Mouse (Mus musculus) midbrain, embryonic 13.5 days (tissue): ENCODE results near the gene Arvcf. TPM values are rescaled to one million over a fixed set of nuclear protein-coding genes. Genes with fewer than 3 reads are reported as not detected.
A peak's percentile ranks its signal among the peaks of the same experiment; 100 is the strongest.

ENCODE experiments used
- ATAC-seq: fragments of 200-750 bp; cut with Nextera tagmentation; 2 replicates; pipeline ENCODE4 v1.8.0; 2017; ENCODE audit warnings: mild to moderate bottlenecking, moderate TSS enrichment, moderate library complexity
- H3K27ac ChIP-seq: fragments of 300-500 bp; sonication (generic); 2 replicates; pipeline ENCODE4 v1.5.1; 2015; ENCODE audit warnings: inconsistent platforms, mild to moderate bottlenecking, moderate library complexity
- H3K27me3 ChIP-seq: fragments of 300-500 bp; sonication (generic); 2 replicates; pipeline ENCODE4 v1.6.1; 2015; ENCODE audit warnings: mild to moderate bottlenecking, inconsistent platforms
- H3K36me3 ChIP-seq: fragments of 300-500 bp; sonication (generic); 2 replicates; pipeline ENCODE4 v1.6.1; 2015; ENCODE audit warnings: mild to moderate bottlenecking, inconsistent platforms
- H3K4me1 ChIP-seq: fragments of 300-500 bp; sonication (generic); replicated peaks from 2 replicates; pipeline ENCODE4 v1.6.1; 2015; ENCODE audit warnings: inconsistent platforms
- H3K4me2 ChIP-seq: fragments of 300-500 bp; sonication (generic); replicated peaks from 2 replicates; pipeline ENCODE4 v1.6.1; 2015; ENCODE audit warnings: moderate library complexity, mild to moderate bottlenecking, inconsistent platforms
- H3K4me3 ChIP-seq: fragments of 300-500 bp; sonication (generic); replicated peaks from 2 replicates; pipeline ENCODE4 v1.5.1; 2015; ENCODE audit warnings: mild to moderate bottlenecking, inconsistent platforms
- H3K9ac ChIP-seq: fragments of 300-500 bp; sonication (generic); replicated peaks from 2 replicates; pipeline ENCODE4 v1.6.1; 2015; ENCODE audit warnings: mild to moderate bottlenecking, inconsistent platforms
- H3K9me3 ChIP-seq: fragments of 300-500 bp; sonication (generic); 2 replicates; pipeline ENCODE4 v1.6.1; 2016; ENCODE audit warnings: mild to moderate bottlenecking, inconsistent platforms
- WGBS: fragments of 180-500 bp; shearing (Covaris S2); methylation state at CpG from one replicate; pipeline ENCODE4 v1.1.7; 2015; 5-methylcytosine and 5-hydroxymethylcytosine counted together
- polyA plus RNA-seq: library from polyadenylated mRNA; unstranded; fragments of >200 nt; fragmentation: Nextera tagmentation; extraction: Ambion mirVana; gene quantifications from 2 replicates; pipeline ENCODE4 v1.2.1, GENCODE M21; 2015

Arvcf gene
- polyA plus RNA-seq, 1 experiment from 2014 or later, result 111 TPM

GRCm38 (mm10) chr16:18391728-18392127 is 43.7 kb downstream of the Arvcf start:
- ATAC-seq, result no peak
- no peaks in the 10 kb centered on the region for H3K27me3 ChIP-seq
- peaks cover 13% of the 10 kb centered on the region for H3K36me3 ChIP-seq
- peak overlapping the region; percentile 87 for H3K4me2 ChIP-seq
- H3K27ac ChIP-seq, result peak overlapping the region; percentile 96
- H3K9ac ChIP-seq, result no peak overlapping the region
- H3K4me1 ChIP-seq, result peaks cover 75% of the 10 kb centered on the region
- H3K9me3 ChIP-seq, result no peaks in the 10 kb centered on the region
- WGBS, result 86% methylated on average over 3 of the region's 3 CpGs
- no peak overlapping the region; the same call in 1 of the 2 replicates for H3K4me3 ChIP-seq

- Histone ChIP-seq H3K4me1 (peaks cover 68% of the 10 kb centered on the region), H3K4me2 (peak overlapping the region; percentile 87), H3K27me3 (no peaks in the 10 kb centered on the region), H3K36me3 (peaks cover 23% of the 10 kb centered on the region), H3K4me3 (peak overlapping the region; percentile 88), H3K9me3 (no peaks in the 10 kb centered on the region), H3K27ac (peak overlapping the region; percentile 96), H3K9ac (peak overlapping the region; percentile 94)
- ATAC-seq, result peak; percentile 83
- under 1% methylated on average over 63 of the region's 63 CpGs for WGBS
Measured at GRCm38 (mm10) chr16:18392469-18393426, 44.8 kb downstream of the Arvcf start.

GRCm38 (mm10) chr16:18393595-18393994 is 45.6 kb downstream of the Arvcf start:
- peaks cover 60% of the 10 kb centered on the region for H3K4me1 ChIP-seq

GRCm38 (mm10) chr16:18394056-18394455 is 46.1 kb downstream of the Arvcf start:
- ATAC-seq, result no peak
- 55% methylated on average over 3 of the region's 3 CpGs for WGBS
- H3K36me3 ChIP-seq, result peaks cover 36% of the 10 kb centered on the region
- peak overlapping the region; percentile 88 for H3K4me3 ChIP-seq
- peak overlapping the region; percentile 96 for H3K27ac ChIP-seq
- H3K27me3 ChIP-seq, result no peaks in the 10 kb centered on the region
- peaks cover 60% of the 10 kb centered on the region for H3K4me1 ChIP-seq
- peak overlapping the region; percentile 87 for H3K4me2 ChIP-seq
- peak overlapping the region; percentile 94 for H3K9ac ChIP-seq
- no peaks in the 10 kb centered on the region for H3K9me3 ChIP-seq

More at GRCm38 (mm10) chr16:18393595-18393994, 45.6 kb downstream of the Arvcf start:
- Histone ChIP-seq H3K9ac (peak overlapping the region; percentile 94), H3K4me3 (peak overlapping the region; percentile 88), H3K4me2 (peak overlapping the region; percentile 87), H3K9me3 (no peaks in the 10 kb centered on the region), H3K27ac (peak overlapping the region; percentile 96), H3K36me3 (peaks cover 32% of the 10 kb centered on the region), H3K27me3 (no peaks in the 10 kb centered on the region)
- peak; percentile 7; the same call in 1 of the 2 replicates for ATAC-seq
- WGBS, result 43% methylated on average over 5 of the region's 5 CpGs

- Histone ChIP-seq H3K9ac (peak overlapping the region; percentile 33; the same call in 1 of the 2 replicates), H3K9me3 (no peaks in the 10 kb centered on the region), H3K36me3 (peaks cover 42% of the 10 kb centered on the region), H3K4me3 (peak overlapping the region; percentile 16), H3K4me1 (peaks cover 66% of the 10 kb centered on the region), H3K27ac (peak overlapping the region; percentile 96), H3K27me3 (no peaks in the 10 kb centered on the region), H3K4me2 (peak overlapping the region; percentile 87)
- peak; percentile 19 for ATAC-seq
- WGBS, result 11% methylated on average over 11 of the region's 11 CpGs
Measured at GRCm38 (mm10) chr16:18394777-18395619, 47.0 kb downstream of the Arvcf start.

- ATAC-seq, result no peak; the same call in none of the 2 replicates
Measured at GRCm38 (mm10) chr16:18395620-18396036, 47.6 kb downstream of the Arvcf start.

GRCm38 (mm10) chr16:18396201-18396600 is 48.2 kb downstream of the Arvcf start:
- peak overlapping the region; percentile 78 for H3K27ac ChIP-seq
- no peak for ATAC-seq
- peak overlapping the region; percentile 87 for H3K4me2 ChIP-seq
- 45% methylated on average over 2 of the region's 2 CpGs for WGBS
- no peaks in the 10 kb centered on the region for H3K9me3 ChIP-seq
- H3K36me3 ChIP-seq, result peaks cover 45% of the 10 kb centered on the region
- peak overlapping the region; percentile 44 for H3K9ac ChIP-seq
- peaks cover 78% of the 10 kb centered on the region for H3K4me1 ChIP-seq
- peak overlapping the region; percentile 8; the same call in 1 of the 2 replicates for H3K4me3 ChIP-seq
- H3K27me3 ChIP-seq, result no peaks in the 10 kb centered on the region

More at GRCm38 (mm10) chr16:18395620-18396036, 47.6 kb downstream of the Arvcf start:
- Histone ChIP-seq H3K9ac (peak overlapping the region; percentile 44), H3K4me3 (peak overlapping the region; percentile 8; the same call in 1 of the 2 replicates), H3K4me2 (peak overlapping the region; percentile 87), H3K36me3 (peaks cover 44% of the 10 kb centered on the region), H3K9me3 (no peaks in the 10 kb centered on the region), H3K27me3 (no peaks in the 10 kb centered on the region), H3K4me1 (peaks cover 72% of the 10 kb centered on the region), H3K27ac (peak overlapping the region; percentile 78)
- 15% methylated on average over 6 of the region's 7 CpGs for WGBS

GRCm38 (mm10) chr16:18396791-18397621 is 49.0 kb downstream of the Arvcf start:
- H3K27ac ChIP-seq, result peak overlapping the region; percentile 78
- peaks cover 53% of the 10 kb centered on the region for H3K36me3 ChIP-seq
- WGBS, result 95% methylated on average over 27 of the region's 27 CpGs
- no peaks in the 10 kb centered on the region for H3K27me3 ChIP-seq
- ATAC-seq, result no peak
- 0 out of 2 replicates have a peak overlapping the region, but pooled peaks have one; percentile 16 for H3K9ac ChIP-seq
- H3K4me3 ChIP-seq, result no peak overlapping the region
- H3K4me1 ChIP-seq, result peaks cover 82% of the 10 kb centered on the region
- H3K9me3 ChIP-seq, result no peaks in the 10 kb centered on the region
- H3K4me2 ChIP-seq, result no peak overlapping the region

GRCm38 (mm10) chr16:18400028-18400427 is 52.0 kb downstream of the Arvcf start:
- peaks cover 83% of the 10 kb centered on the region for H3K36me3 ChIP-seq
- peak overlapping the region; percentile 91 for H3K27ac ChIP-seq
- WGBS, result 47% methylated on average over 9 of the region's 9 CpGs
- no peaks in the 10 kb centered on the region for H3K9me3 ChIP-seq
- H3K4me2 ChIP-seq, result peak overlapping the region; percentile 34
- ATAC-seq, result 0 out of 2 replicates have a peak, but pooled peaks have one; percentile 0
- H3K4me3 ChIP-seq, result no peak overlapping the region
- peaks cover 56% of the 10 kb centered on the region for H3K4me1 ChIP-seq
- H3K9ac ChIP-seq, result peak overlapping the region; percentile 58
- H3K27me3 ChIP-seq, result no peaks in the 10 kb centered on the region

GRCm38 (mm10) chr16:18400472-18401216 is 52.7 kb downstream of the Arvcf start:
- peak overlapping the region; percentile 58 for H3K9ac ChIP-seq
- peak; percentile 90 for ATAC-seq
- H3K4me3 ChIP-seq, result 0 out of 2 replicates have a peak overlapping the region, but pooled peaks have one; percentile 3
- WGBS, result 9% methylated on average over 7 of the region's 7 CpGs
- peaks cover 54% of the 10 kb centered on the region for H3K4me1 ChIP-seq
- H3K4me2 ChIP-seq, result peak overlapping the region; percentile 34
- peaks cover 90% of the 10 kb centered on the region for H3K36me3 ChIP-seq
- H3K27me3 ChIP-seq, result no peaks in the 10 kb centered on the region
- no peaks in the 10 kb centered on the region for H3K9me3 ChIP-seq
- H3K27ac ChIP-seq, result peak overlapping the region; percentile 91
